ENCODE assay signal across 8 mouse cellular contexts in genomic region chr3:89227307-89228179, GRCm38 (mm10). TPM values are rescaled to one million over a fixed set of nuclear protein-coding genes. Genes with fewer than 3 reads are reported as not detected.
DNase-seq lines count a peak whose midpoint lies in the region; ATAC-seq and TF ChIP-seq lines count a peak whose summit lies in the region.

No protein-coding gene starts in this region.

- H3K4me2 ChIP-seq in lung, embryonic 14.5 days = peak overlapping the region; percentile 86
- H3K4me2 ChIP-seq in neural tube, embryonic 15.5 days = peak overlapping the region; percentile 67

- peaks cover 2 to 8% of the 10 kb centered on the region in 2 experiments; a peak in 3 of 4 replicates for H3K4me1 ChIP-seq in MEL (ENCODE audit: control insufficient read depth in 1 of 2, insufficient read depth in 2 of 2, low read length in 2 of 2)
- 0 out of 2 replicates have a peak, but pooled peaks cover 3% of the 10 kb centered on the region for H3K4me1 ChIP-seq in brown adipose tissue, adult 24 weeks (ENCODE audit: control insufficient read depth, insufficient read depth, insufficient read length, low read length)
- H3K4me1 ChIP-seq in hindbrain, embryonic 10.5 days (replicated peaks) = peaks cover 76% of the 10 kb centered on the region
- peaks cover 16% of the 10 kb centered on the region; the same call in 1 of the 2 replicates for H3K4me1 ChIP-seq in lung, embryonic 14.5 days (ENCODE audit: insufficient read depth)
- H3K4me1 ChIP-seq in neural tube, embryonic 15.5 days = peaks cover 50% of the 10 kb centered on the region

- WGBS in hindbrain, embryonic 10.5 days = 2% methylated on average over 41 of the region's 41 CpGs
- WGBS in lung, embryonic 14.5 days = 3% methylated on average over 41 of the region's 41 CpGs
- 2% methylated on average over 41 of the region's 41 CpGs for WGBS in neural tube, embryonic 15.5 days

- no peak overlapping the region for H3K27ac ChIP-seq in MEL (ENCODE audit: control insufficient read depth, low read depth, low read length)
- H3K27ac ChIP-seq in brown adipose tissue, adult 24 weeks (replicated peaks; ENCODE audit: low read depth, low read length) = 0 out of 2 replicates have a peak overlapping the region, but pooled peaks have one; percentile 4
- H3K27ac ChIP-seq in hindbrain, embryonic 10.5 days = peak overlapping the region; percentile 97
- peak overlapping the region; percentile 81 for H3K27ac ChIP-seq in lung, embryonic 14.5 days (ENCODE audit: low read depth)
- H3K27ac ChIP-seq in neural tube, embryonic 15.5 days (replicated peaks) = peak overlapping the region; percentile 80

- peaks cover 0 to 2% of the 10 kb centered on the region in 2 experiments; a peak in 1 of 4 replicates for H3K36me3 ChIP-seq in MEL (ENCODE audit: control insufficient read depth in 1 of 2, insufficient read depth in 2 of 2, low read length in 2 of 2)
- H3K36me3 ChIP-seq in hindbrain, embryonic 10.5 days = peaks cover 32% of the 10 kb centered on the region
- H3K36me3 ChIP-seq in lung, embryonic 14.5 days (ENCODE audit: insufficient read depth) = peaks cover 7% of the 10 kb centered on the region; the same call in 1 of the 2 replicates
- no peaks in the 10 kb centered on the region for H3K36me3 ChIP-seq in neural tube, embryonic 15.5 days

- H3K4me3 ChIP-seq in MEL (ENCODE audit: control insufficient read depth in 1 of 2, insufficient read depth in 1 of 2, low read depth in 2 of 2, low read length in 2 of 2) = peak overlapping the region; percentile 65 to 83
- H3K4me3 ChIP-seq in brown adipose tissue, adult 24 weeks (ENCODE audit: insufficient read depth, low read depth, low read length) = peak overlapping the region; percentile 48
- H3K4me3 ChIP-seq in hindbrain, embryonic 10.5 days = peak overlapping the region; percentile 83
- peak overlapping the region; percentile 45 for H3K4me3 ChIP-seq in lung, embryonic 14.5 days (ENCODE audit: low read depth, low read length)
- H3K4me3 ChIP-seq in neural tube, embryonic 15.5 days (replicated peaks) = peak overlapping the region; percentile 41

- no peak for TF ChIP-seq RAD21 in MEL (IDR thresholded peaks at IDR 0.05; ENCODE audit: low read depth, low read length)

- no peaks in the 10 kb centered on the region for H3K9me3 ChIP-seq in MEL (replicated peaks; ENCODE audit: insufficient read depth, low read length)
- H3K9me3 ChIP-seq in hindbrain, embryonic 10.5 days = no peaks in the 10 kb centered on the region
- H3K9me3 ChIP-seq in lung, embryonic 14.5 days (ENCODE audit: low read depth, low read length) = no peaks in the 10 kb centered on the region
- H3K9me3 ChIP-seq in neural tube, embryonic 15.5 days (replicated peaks) = no peaks in the 10 kb centered on the region

- no peak for TF ChIP-seq POLR2A in MEL (IDR thresholded peaks at IDR 0.05; ENCODE audit: control insufficient read depth in 1 of 2, insufficient read depth in 1 of 2, low read depth in 1 of 2, low read length in 2 of 2, poor library complexity in 1 of 2)

- TF ChIP-seq CTCF in MEL (IDR thresholded peaks at IDR 0.05 in 2 of 3, conservative IDR thresholded peaks at IDR 0.05 in 1 of 3; ENCODE audit: control insufficient read depth in 1 of 3, insufficient read depth in 1 of 3, low read depth in 2 of 3, low read length in 3 of 3, poor library complexity in 1 of 3, severe bottlenecking in 1 of 3) = no peak
- TF ChIP-seq CTCF in lung, embryonic 14.5 days (IDR thresholded peaks at IDR 0.05; ENCODE audit: low read depth) = no peak

- H3K79me2 ChIP-seq in MEL (ENCODE audit: control insufficient read depth, insufficient read depth, low read length, poor library complexity) = no peaks in the 10 kb centered on the region

- no peaks in the 10 kb centered on the region for H3K27me3 ChIP-seq in MEL (ENCODE audit: control insufficient read depth in 1 of 2, insufficient read depth in 2 of 2, low read length in 2 of 2)
- peaks cover 29% of the 10 kb centered on the region for H3K27me3 ChIP-seq in hindbrain, embryonic 10.5 days (ENCODE audit: insufficient read depth, poor library complexity, severe bottlenecking)
- H3K27me3 ChIP-seq in lung, embryonic 14.5 days (ENCODE audit: insufficient read depth, low read length) = no peaks in the 10 kb centered on the region
- H3K27me3 ChIP-seq in neural tube, embryonic 15.5 days (replicated peaks) = no peaks in the 10 kb centered on the region

- peak; percentile 71 for ATAC-seq in frontal cortex, adult (ENCODE audit: low TSS enrichment)
- peak; percentile 85 for ATAC-seq in lung, embryonic 14.5 days (ENCODE audit: insufficient read depth)
- ATAC-seq in neural tube, embryonic 15.5 days (ENCODE audit: low FRiP score) = peak; percentile 76

- TF ChIP-seq EP300 in MEL (IDR thresholded peaks at IDR 0.05; ENCODE audit: low read depth in 1 of 2, low read length in 2 of 2) = no peak

- DNase-seq in MEL (ENCODE audit: low read depth, low spot score) = peak; percentile 80
- peak; percentile 99 for DNase-seq in hindbrain, embryonic 10.5 days (ENCODE audit: low spot score)
- peak; percentile 94 for DNase-seq in layer of hippocampus, adult 9-11 months
- peak; percentile 95 for DNase-seq in lung, embryonic 14.5 days
- peak; percentile 55 for DNase-seq in thymus, postnatal 14 days

- H3K9ac ChIP-seq in MEL (ENCODE audit: control insufficient read depth, low read depth, low read length, poor library complexity, severe bottlenecking) = peak overlapping the region; percentile 11
- H3K9ac ChIP-seq in lung, embryonic 14.5 days = peak overlapping the region; percentile 48
- H3K9ac ChIP-seq in neural tube, embryonic 15.5 days (replicated peaks) = peak overlapping the region; percentile 48

TF ChIP-seq in MEL, 35 proteins besides CTCF, POLR2A, EP300 and RAD21 (continues in another document):
- TF ChIP-seq MXI1 (IDR thresholded peaks at IDR 0.05; ENCODE audit: low read depth, low read length) = peak; percentile 24; the same call in 1 of the 2 replicates
- no peak for TF ChIP-seq MAFK (IDR thresholded peaks at IDR 0.05; ENCODE audit: borderline replicate concordance, low read depth, low read length)
- TF ChIP-seq E2F4 (IDR thresholded peaks at IDR 0.05; ENCODE audit: borderline replicate concordance, low read depth, low read length) = no peak
- no peak for TF ChIP-seq POLR2AphosphoS5 (IDR thresholded peaks at IDR 0.05; ENCODE audit: borderline replicate concordance, low read depth, low read length)
- TF ChIP-seq ZC3H11A (IDR thresholded peaks at IDR 0.05; ENCODE audit: low read depth, low read length) = no peak
- 0 out of 2 replicates have a peak, but pooled peaks have one; percentile 31 for TF ChIP-seq ELF1 (IDR thresholded peaks at IDR 0.05; ENCODE audit: low read depth, low read length)

RNA-seq across cellular contexts. Expression of gene Mtx1, which starts 0.7 kb away (rescaled TPM):
- 312 and 314 TPM in 2 replicates for total RNA-seq in MEL (2012; rRNA removed)
- polyA plus RNA-seq in MEL (2012; ENCODE audit: insufficient read depth in 1 of 2, insufficient read length in 2 of 2, low read depth in 1 of 2, low replicate concordance in 2 of 2, missing spikeins in 1 of 2) = 100 to 1,000 TPM in 1 of 2 experiments, not detected in 1; 369 TPM
- 108 and 115 TPM in 2 replicates for polyA plus RNA-seq in brown adipose tissue, adult 24 weeks (2012; ENCODE audit: insufficient read depth, insufficient read length, missing spikeins)
- polyA plus RNA-seq in hindbrain, embryonic 10.5 days (2016; fragmentation: Nextera tagmentation; extraction: Ambion mirVana) = 228 and 232 TPM in 2 replicates
- polyA plus RNA-seq in lung, embryonic 14.5 days (2014; fragmentation: Nextera tagmentation; extraction: Ambion mirVana) = 193 and 212 TPM in 2 replicates
- polyA plus RNA-seq in neural tube, embryonic 15.5 days (2015; fragmentation: Nextera tagmentation; extraction: Ambion mirVana) = 159 and 171 TPM in 2 replicates

RNA-seq across cellular contexts. Expression of gene Muc1, which starts 1.3 kb away (rescaled TPM):
- 0.04 and 0.13 TPM in 2 replicates for total RNA-seq in MEL (2012; rRNA removed)
- 1 to 10 TPM in 1 of 2 experiments, not detected in 1; 1.1 TPM for polyA plus RNA-seq in MEL (2012; ENCODE audit: insufficient read depth in 1 of 2, insufficient read length in 2 of 2, low read depth in 1 of 2, low replicate concordance in 2 of 2, missing spikeins in 1 of 2)
- polyA plus RNA-seq in brown adipose tissue, adult 24 weeks (2012; ENCODE audit: insufficient read depth, insufficient read length, missing spikeins) = 0.75 and 0.83 TPM in 2 replicates
- polyA plus RNA-seq in hindbrain, embryonic 10.5 days (2016; fragmentation: Nextera tagmentation; extraction: Ambion mirVana) = 1.1 and 1.8 TPM in 2 replicates
- 43.0 and 50.4 TPM in 2 replicates for polyA plus RNA-seq in lung, embryonic 14.5 days (2014; fragmentation: Nextera tagmentation; extraction: Ambion mirVana)
- polyA plus RNA-seq in neural tube, embryonic 15.5 days (2015; fragmentation: Nextera tagmentation; extraction: Ambion mirVana) = 0.56 and 0.79 TPM in 2 replicates

RNA-seq across cellular contexts. Expression of gene Thbs3, which starts 12.6 kb away (rescaled TPM):
- total RNA-seq in MEL (2012; rRNA removed) = 1.8 and 3.4 TPM in 2 replicates
- 1 to 10 TPM in 1 of 2 experiments, not detected in 1; 4.9 TPM for polyA plus RNA-seq in MEL (2012; ENCODE audit: insufficient read depth in 1 of 2, insufficient read length in 2 of 2, low read depth in 1 of 2, low replicate concordance in 2 of 2, missing spikeins in 1 of 2)
- 5.6 and 8.9 TPM in 2 replicates for polyA plus RNA-seq in brown adipose tissue, adult 24 weeks (2012; ENCODE audit: insufficient read depth, insufficient read length, missing spikeins)
- 65.5 and 74.7 TPM in 2 replicates for polyA plus RNA-seq in hindbrain, embryonic 10.5 days (2016; fragmentation: Nextera tagmentation; extraction: Ambion mirVana)
- 33.6 and 39.9 TPM in 2 replicates for polyA plus RNA-seq in lung, embryonic 14.5 days (2014; fragmentation: Nextera tagmentation; extraction: Ambion mirVana)
- 38.6 and 48.2 TPM in 2 replicates for polyA plus RNA-seq in neural tube, embryonic 15.5 days (2015; fragmentation: Nextera tagmentation; extraction: Ambion mirVana)

RNA-seq across cellular contexts. Expression of gene Krtcap2, which starts 18.2 kb away (rescaled TPM):
- total RNA-seq in MEL (2012; rRNA removed) = 171 and 180 TPM in 2 replicates
- 100 to 1,000 TPM in 1 of 2 experiments, not detected in 1; 497 TPM for polyA plus RNA-seq in MEL (2012; ENCODE audit: insufficient read depth in 1 of 2, insufficient read length in 2 of 2, low read depth in 1 of 2, low replicate concordance in 2 of 2, missing spikeins in 1 of 2)
- polyA plus RNA-seq in brown adipose tissue, adult 24 weeks (2012; ENCODE audit: insufficient read depth, insufficient read length, missing spikeins) = 57.6 and 64.8 TPM in 2 replicates
- polyA plus RNA-seq in hindbrain, embryonic 10.5 days (2016; fragmentation: Nextera tagmentation; extraction: Ambion mirVana) = 276 and 282 TPM in 2 replicates
- 293 and 312 TPM in 2 replicates for polyA plus RNA-seq in lung, embryonic 14.5 days (2014; fragmentation: Nextera tagmentation; extraction: Ambion mirVana)
- 221 and 222 TPM in 2 replicates for polyA plus RNA-seq in neural tube, embryonic 15.5 days (2015; fragmentation: Nextera tagmentation; extraction: Ambion mirVana)

RNA-seq across cellular contexts. Expression of gene Trim46, which starts 18.6 kb away (rescaled TPM):
- 2.4 and 3.3 TPM in 2 replicates for total RNA-seq in MEL (2012; rRNA removed)
- 1 to 10 TPM in 1 of 2 experiments, not detected in 1; 7.7 TPM for polyA plus RNA-seq in MEL (2012; ENCODE audit: insufficient read depth in 1 of 2, insufficient read length in 2 of 2, low read depth in 1 of 2, low replicate concordance in 2 of 2, missing spikeins in 1 of 2)
- polyA plus RNA-seq in brown adipose tissue, adult 24 weeks (2012; ENCODE audit: insufficient read depth, insufficient read length, missing spikeins) = not detected in 2 replicates
- polyA plus RNA-seq in hindbrain, embryonic 10.5 days (2016; fragmentation: Nextera tagmentation; extraction: Ambion mirVana) = 5.2 and 11.6 TPM in 2 replicates
- polyA plus RNA-seq in lung, embryonic 14.5 days (2014; fragmentation: Nextera tagmentation; extraction: Ambion mirVana) = 5.7 and 6.3 TPM in 2 replicates
- polyA plus RNA-seq in neural tube, embryonic 15.5 days (2015; fragmentation: Nextera tagmentation; extraction: Ambion mirVana) = 63.0 and 76.6 TPM in 2 replicates

Comparison
In these comparisons a context has a peak if more than half of its experiments do, and no peak if none do; other contexts are left out.
1. RNA of gene Muc1, which starts 1.3 kb away (polyA plus RNA-seq): 43.0 to 50.4 TPM in lung, embryonic 14.5 days; 1.1 to 1.8 TPM in hindbrain, embryonic 10.5 days, 1.1 TPM in MEL, 0.75 to 0.83 TPM in brown adipose tissue, adult 24 weeks and 0.56 to 0.79 TPM in neural tube, embryonic 15.5 days; every median in the first group is over 10 times any median in the second.
2. Peak in every context shown above with its lines, with median percentiles within 50 percentile points of each other: DNase-seq, H3K4me3 ChIP-seq, H3K9ac ChIP-seq and ATAC-seq.